Mouse (Mus musculus): ENCODE measurements around the gene Bcap29.
"Not testable (repeated sequence)": the region's sequence is repeated elsewhere in the genome, so short reads cannot be mapped to it uniquely, and the experiment has no call there.

Bcap29 gene

GRCm38 (mm10) chr12:31578691-31579476 lies 55.6 kb downstream of the Bcap29 start:
- no peak for DNase-seq (ENCODE audit: low spot score)

- DNase-seq (ENCODE audit: low spot score), result no peak
These were observed 60.0 kb downstream of the Bcap29 start for GRCm38 (mm10) chr12:31574506-31574905.

- DNase-seq (ENCODE audit: low spot score), result no peak
These were observed 64.7 kb downstream of the Bcap29 start for GRCm38 (mm10) chr12:31569784-31570183.

- DNase-seq (ENCODE audit: low spot score), result no peak
These were observed 65.8 kb downstream of the Bcap29 start for GRCm38 (mm10) chr12:31568661-31569060.

- not testable (repeated sequence) for DNase-seq (ENCODE audit: low spot score)
These were observed 66.9 kb downstream of the Bcap29 start for GRCm38 (mm10) chr12:31567535-31567934.

GRCm38 (mm10) chr12:31560712-31561111 lies 73.7 kb downstream of the Bcap29 start:
- no peak for DNase-seq (ENCODE audit: low spot score)

- DNase-seq (ENCODE audit: low spot score), result no peak
These were observed 74.5 kb downstream of the Bcap29 start for GRCm38 (mm10) chr12:31560002-31560401.

- no peak for DNase-seq (ENCODE audit: low spot score)
These were observed 80.1 kb downstream of the Bcap29 start for GRCm38 (mm10) chr12:31554371-31554770.

GRCm38 (mm10) chr12:31551252-31551651 lies 83.2 kb downstream of the Bcap29 start:
- no peak for DNase-seq (ENCODE audit: low spot score)

GRCm38 (mm10) chr12:31546061-31546460 lies 88.4 kb downstream of the Bcap29 start:
- DNase-seq (ENCODE audit: low spot score), result no peak

- no peak for DNase-seq (ENCODE audit: low spot score)
These were observed 89.2 kb downstream of the Bcap29 start for GRCm38 (mm10) chr12:31545219-31545618.

- DNase-seq (ENCODE audit: low spot score), result no peak
These were observed 92.9 kb downstream of the Bcap29 start for GRCm38 (mm10) chr12:31541541-31541940.
